Mouse (Mus musculus) central nervous system, embryonic 14 days (tissue): ENCODE measurements around the gene Gbp9. TPM values are rescaled to one million over a fixed set of nuclear protein-coding genes. Genes with fewer than 3 reads are reported as not detected.

Experiments used
- polyA plus RNA-seq: library from polyadenylated mRNA; depleted of rRNA; stranded (reverse); fragments of >200 nt; gene quantifications from 2 replicates; pipeline ENCODE4 v1.2.3, GENCODE M21; 2012; rRNA removed

The Gbp9 gene
- polyA plus RNA-seq = 1.9 and 2.8 TPM in 2 replicates

DNA sequence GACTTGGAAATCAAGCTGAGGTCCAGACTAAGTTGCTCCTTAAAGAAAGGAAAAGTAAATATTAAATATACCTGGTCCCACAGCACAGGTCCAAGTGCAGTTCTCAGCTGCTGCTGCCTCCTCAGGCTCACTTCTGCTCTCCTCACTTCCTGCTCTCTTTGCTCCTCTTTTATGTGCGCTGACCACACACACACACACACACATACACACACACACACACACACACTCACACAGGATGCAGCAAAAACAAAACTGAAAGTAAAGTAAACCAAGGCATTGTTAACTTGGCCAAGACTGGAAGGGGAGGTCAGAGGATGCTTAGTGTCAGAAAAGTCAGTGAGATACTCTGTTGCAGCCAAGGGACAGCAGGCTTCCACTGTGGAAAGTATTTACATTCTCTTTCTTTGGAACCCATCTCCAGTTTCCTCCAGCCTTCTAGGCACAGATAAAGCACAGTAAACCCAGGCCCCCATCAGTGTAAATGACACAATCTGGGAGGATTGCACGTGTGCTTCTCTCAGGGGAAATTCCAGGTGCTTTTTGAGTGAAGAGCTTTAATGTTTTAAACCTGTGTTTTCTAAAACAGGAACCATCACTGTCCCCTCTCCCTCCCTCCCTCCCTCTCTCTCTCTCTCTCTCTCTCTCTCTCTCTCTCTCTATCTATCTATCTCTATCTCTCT lies at the start of gene Gbp9, which contains the start of the genes Gbp8 and Gbp4:
Gene Gbp9 (minus strand): TSS at position 131 of the 680 bp plus-strand sequence.
Gene Gbp8 (minus strand): TSS at position 132 of the 680 bp plus-strand sequence.
Gene Gbp4 (minus strand): TSS at position 178 of the 680 bp plus-strand sequence.

Other genes with a start within 250 kb of the Gbp9 start
- 0.34 and 0.45 TPM in 2 replicates for gene Abcg3, start 156.8 kb downstream of the Gbp9 start, polyA plus RNA-seq
- gene Gbp8, start within 50 bp of the Gbp9 start, polyA plus RNA-seq = 0.91 and 1.2 TPM in 2 replicates
- gene Gbp4, start within 50 bp of the Gbp9 start, polyA plus RNA-seq = 2.7 and 4.1 TPM in 2 replicates
- 1.3 and 1.7 TPM in 2 replicates for gene Gbp10, start 100.0 kb upstream of the Gbp9 start, polyA plus RNA-seq
- gene Gm43302, start 154.2 kb upstream of the Gbp9 start, polyA plus RNA-seq = 1.5 and 2.3 TPM in 2 replicates
- 2.9 and 4.9 TPM in 2 replicates for gene Gbp6, start 154.2 kb upstream of the Gbp9 start, polyA plus RNA-seq